Mouse (Mus musculus) MEL (cell line): ENCODE data around the gene Inpp5a.

Source experiments
- CTCF ChIP-seq, 3 experiments: IDR thresholded peaks in 2 of 3; conservative IDR thresholded peaks in 1 of 3; 2 replicates each; pipeline ENCODE4 v1.5.1; 2011 to 2012; ENCODE audit warnings: low read length in 3 of 3, low read depth in 2 of 3, mild to moderate bottlenecking in 2 of 3, improper control_type of control experiment in 1 of 3, inconsistent platforms in 1 of 3, mixed read lengths in 1 of 3, moderate library complexity in 1 of 3; ENCODE audit not compliant: control insufficient read depth in 1 of 3, insufficient read depth in 1 of 3, poor library complexity in 1 of 3, severe bottlenecking in 1 of 3
- EP300 ChIP-seq, 2 experiments: IDR thresholded peaks; 2 replicates each; pipeline ENCODE4 v1.6.1; 2011; ENCODE audit warnings: improper control_type of control experiment in 2 of 2, low read length in 2 of 2, low read depth in 1 of 2, mild to moderate bottlenecking in 1 of 2
- GABPA ChIP-seq: IDR thresholded peaks from 2 replicates; pipeline ENCODE4 v1.6.1; 2012; ENCODE audit warnings: low read depth, mild to moderate bottlenecking, inconsistent platforms, low read length, improper control_type of control experiment, moderate library complexity
- NELFE ChIP-seq: IDR thresholded peaks from 2 replicates; pipeline ENCODE4 v1.6.1; 2011; ENCODE audit warnings: low read depth, low read length, improper control_type of control experiment
- POLR2A ChIP-seq, 2 experiments: IDR thresholded peaks; 2 replicates each; pipeline ENCODE4 v1.6.1; 2011 to 2012; ENCODE audit warnings: low read length in 2 of 2, mild to moderate bottlenecking in 2 of 2, control low read depth in 1 of 2, improper control_type of control experiment in 1 of 2, low read depth in 1 of 2, moderate library complexity in 1 of 2; ENCODE audit not compliant: control insufficient read depth in 1 of 2, insufficient read depth in 1 of 2, poor library complexity in 1 of 2
- USF2 ChIP-seq, 2 experiments: IDR thresholded peaks; 2 replicates each; pipeline ENCODE4 v1.6.1; 2011 to 2012; ENCODE audit warnings: improper control_type of control experiment in 2 of 2, low read length in 2 of 2, borderline replicate concordance in 1 of 2, inconsistent platforms in 1 of 2, low read depth in 1 of 2, mild to moderate bottlenecking in 1 of 2; ENCODE audit not compliant: insufficient read depth in 1 of 2
- ZNF384 ChIP-seq: IDR thresholded peaks from 2 replicates; pipeline ENCODE4 v1.6.1; 2012; ENCODE audit warnings: low read depth, mild to moderate bottlenecking, inconsistent platforms, low read length, improper control_type of control experiment

DNA sequence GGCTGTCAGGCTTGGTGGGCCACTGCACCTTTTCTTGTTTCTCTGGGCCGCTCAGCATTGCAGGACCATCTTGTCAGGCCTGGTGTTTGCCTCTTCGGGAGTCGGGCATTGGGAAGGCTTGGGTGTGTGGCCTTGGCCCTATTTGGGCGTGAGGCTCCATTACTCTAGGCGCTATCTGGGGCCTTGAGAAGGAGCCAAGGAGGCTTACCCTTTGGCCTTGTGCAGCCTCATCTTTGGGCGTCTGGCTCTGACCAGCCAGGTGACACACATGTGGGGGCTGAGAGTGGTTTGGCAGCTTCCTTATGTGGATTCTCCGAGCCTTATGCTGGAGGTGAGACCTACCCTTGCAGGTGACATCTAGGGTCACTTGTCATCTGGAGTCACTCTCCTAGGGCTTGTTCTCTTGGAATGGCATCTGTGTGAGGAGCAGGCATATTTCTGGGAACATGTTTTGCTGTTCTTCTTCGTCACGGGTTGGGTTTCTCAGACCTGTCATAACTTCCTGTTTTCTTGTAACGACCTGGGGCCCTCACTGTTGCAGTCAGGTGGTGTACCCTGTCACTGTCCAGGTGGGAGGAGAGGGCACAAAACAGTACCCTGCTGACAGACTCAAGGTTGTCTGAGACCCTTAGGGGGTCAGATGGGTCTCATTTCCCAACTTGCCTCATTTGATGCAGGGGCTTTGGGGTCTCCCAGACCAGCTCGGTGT, 11.2 kb downstream of the Inpp5a start:
- TF ChIP-seq NELFE (no peak), EP300 (IDR thresholded peaks at IDR 0.05; ENCODE audit: low read depth in 1 of 2, low read length in 2 of 2) (peak in 1 of 2 experiments; percentile 20; a peak in 1 of 4 replicates), CTCF (IDR thresholded peaks at IDR 0.05 in 2 of 3, conservative IDR thresholded peaks at IDR 0.05 in 1 of 3; ENCODE audit: control insufficient read depth in 1 of 3, insufficient read depth in 1 of 3, low read depth in 2 of 3, low read length in 3 of 3, poor library complexity in 1 of 3, severe bottlenecking in 1 of 3) (no peak), POLR2A (IDR thresholded peaks at IDR 0.05; ENCODE audit: control insufficient read depth in 1 of 2, insufficient read depth in 1 of 2, low read depth in 1 of 2, low read length in 2 of 2, poor library complexity in 1 of 2) (no peak), GABPA (no peak), ZNF384 (no peak), USF2 (IDR thresholded peaks at IDR 0.05; ENCODE audit: borderline replicate concordance in 1 of 2, insufficient read depth in 1 of 2, low read depth in 1 of 2, low read length in 2 of 2) (no peak)
